Mouse (Mus musculus) ES-E14 (cell line): ENCODE measurements around the gene Pmepa1.

ENCODE experiments used
- HCFC1 ChIP-seq: IDR thresholded peaks from 2 replicates; pipeline ENCODE4 v1.6.1; 2012; ENCODE audit warnings: low read length, inconsistent platforms, borderline replicate concordance; ENCODE audit not compliant: insufficient read depth
- MAFK ChIP-seq: IDR thresholded peaks from 2 replicates; pipeline ENCODE4 v1.6.1; 2014; ENCODE audit warnings: mild to moderate bottlenecking, low read depth, low read length, inconsistent platforms; ENCODE audit not compliant: insufficient read depth
- ZC3H11A ChIP-seq: IDR thresholded peaks from 2 replicates; pipeline ENCODE4 v1.6.1; 2012; ENCODE audit warnings: low read depth, mild to moderate bottlenecking, inconsistent platforms, low read length, borderline replicate concordance

- no peak for TF ChIP-seq HCFC1
- no peak for TF ChIP-seq MAFK
- no peak for TF ChIP-seq ZC3H11A
Measured at GRCm38 (mm10) chr2:173205563-173206099, 70.7 kb downstream of the Pmepa1 start.
